Mouse (Mus musculus): ENCODE measurements at regions not wholly inside any gene's neighbourhood (a gene's known extent, or its start where the extent isn't known, plus 50 kb on each side); places are given as distances from the start of the nearest gene placed in this dataset.

- Histone ChIP-seq H3K9me3 (ENCODE audit: control insufficient read depth, insufficient read depth, low read depth, low read length) (no peaks in the 10 kb centered on the region), H3K9ac (ENCODE audit: insufficient read depth, low read depth, low read length, poor library complexity, severe bottlenecking) (no peak overlapping the region), H3K36me3 (ENCODE audit: control insufficient read depth, insufficient read depth, low read length, poor library complexity, severe bottlenecking) (no peaks in the 10 kb centered on the region), H3K4me3 (ENCODE audit: insufficient read depth in 1 of 2, low read depth in 1 of 2, low read length in 2 of 2, poor library complexity in 1 of 2, severe bottlenecking in 1 of 2) (no peak overlapping the region), H3K4me1 (ENCODE audit: control insufficient read depth in 2 of 2, insufficient read depth in 2 of 2, low read length in 2 of 2, poor library complexity in 1 of 2) (no peaks in the 10 kb centered on the region), H3K27ac (ENCODE audit: insufficient read depth, low read depth, low read length, poor library complexity, severe bottlenecking) (no peak overlapping the region)
- in situ Hi-C loops (cut with MboI; ENCODE audit: low sequenced_read_pairs in 2 of 2, unreplicated experiment in 2 of 2): no loop called here
- no peak for DNase-seq (ENCODE audit: low read depth, low spot score)
- TF ChIP-seq ZNF384 (IDR thresholded peaks at IDR 0.05; ENCODE audit: low read depth, low read length) (no peak), MAFK (IDR thresholded peaks at IDR 0.05; ENCODE audit: insufficient read depth, low read depth, low read length) (no peak), ZC3H11A (IDR thresholded peaks at IDR 0.05; ENCODE audit: borderline replicate concordance, low read depth, low read length) (no peak), CHD2 (IDR thresholded peaks at IDR 0.05; ENCODE audit: low read depth, low read length) (no peak), HCFC1 (IDR thresholded peaks at IDR 0.05; ENCODE audit: borderline replicate concordance, insufficient read depth, low read length) (no peak)
Measured at GRCm38 (mm10) chr5:102244706-102245105, 175.0 kb upstream of the Wdfy3 start.

- no peak for DNase-seq (ENCODE audit: low read depth, low spot score)
- H3K9me3 ChIP-seq (ENCODE audit: control insufficient read depth, insufficient read depth, low read depth, low read length): no peaks in the 10 kb centered on the region
- TF ChIP-seq CHD2 (IDR thresholded peaks at IDR 0.05; ENCODE audit: low read depth, low read length): no peak
- no peak for TF ChIP-seq ZNF384 (IDR thresholded peaks at IDR 0.05; ENCODE audit: low read depth, low read length)
- TF ChIP-seq HCFC1 (IDR thresholded peaks at IDR 0.05; ENCODE audit: borderline replicate concordance, insufficient read depth, low read length): no peak
- no peak for TF ChIP-seq ZC3H11A (IDR thresholded peaks at IDR 0.05; ENCODE audit: borderline replicate concordance, low read depth, low read length)
- no peak for TF ChIP-seq MAFK (IDR thresholded peaks at IDR 0.05; ENCODE audit: insufficient read depth, low read depth, low read length)
Measured at GRCm38 (mm10) chr5:102248747-102249146, 179.0 kb upstream of the Wdfy3 start.

GRCm38 (mm10) chr5:102251076-102251475 is 181.4 kb upstream of the Wdfy3 start:
- TF ChIP-seq ZC3H11A (IDR thresholded peaks at IDR 0.05; ENCODE audit: borderline replicate concordance, low read depth, low read length) (no peak), HCFC1 (IDR thresholded peaks at IDR 0.05; ENCODE audit: borderline replicate concordance, insufficient read depth, low read length) (no peak), MAFK (IDR thresholded peaks at IDR 0.05; ENCODE audit: insufficient read depth, low read depth, low read length) (no peak), CHD2 (IDR thresholded peaks at IDR 0.05; ENCODE audit: low read depth, low read length) (no peak), ZNF384 (IDR thresholded peaks at IDR 0.05; ENCODE audit: low read depth, low read length) (no peak)
- in situ Hi-C loops (cut with MboI; ENCODE audit: low sequenced_read_pairs in 2 of 2, unreplicated experiment in 2 of 2): no loop called here

More at GRCm38 (mm10) chr5:102248747-102249146, 179.0 kb upstream of the Wdfy3 start:
- Histone ChIP-seq H3K4me3 (ENCODE audit: insufficient read depth in 1 of 2, low read depth in 1 of 2, low read length in 2 of 2, poor library complexity in 1 of 2, severe bottlenecking in 1 of 2) (no peak overlapping the region), H3K36me3 (ENCODE audit: control insufficient read depth, insufficient read depth, low read length, poor library complexity, severe bottlenecking) (no peaks in the 10 kb centered on the region), H3K4me1 (ENCODE audit: control insufficient read depth in 2 of 2, insufficient read depth in 2 of 2, low read length in 2 of 2, poor library complexity in 1 of 2) (no peaks in the 10 kb centered on the region), H3K9ac (ENCODE audit: insufficient read depth, low read depth, low read length, poor library complexity, severe bottlenecking) (no peak overlapping the region), H3K27ac (ENCODE audit: insufficient read depth, low read depth, low read length, poor library complexity, severe bottlenecking) (no peak overlapping the region)
- in situ Hi-C loops (cut with MboI; ENCODE audit: low sequenced_read_pairs in 2 of 2, unreplicated experiment in 2 of 2): no loop called here

GRCm38 (mm10) chr5:102253786-102254185 is 184.1 kb upstream of the Wdfy3 start:
- H3K9me3 ChIP-seq (ENCODE audit: control insufficient read depth, insufficient read depth, low read depth, low read length): no peaks in the 10 kb centered on the region
- H3K27ac ChIP-seq (ENCODE audit: insufficient read depth, low read depth, low read length, poor library complexity, severe bottlenecking): no peak overlapping the region
- no peak for DNase-seq (ENCODE audit: low read depth, low spot score)
- H3K4me1 ChIP-seq (ENCODE audit: control insufficient read depth in 2 of 2, insufficient read depth in 2 of 2, low read length in 2 of 2, poor library complexity in 1 of 2): no peaks in the 10 kb centered on the region
- H3K36me3 ChIP-seq (ENCODE audit: control insufficient read depth, insufficient read depth, low read length, poor library complexity, severe bottlenecking): no peaks in the 10 kb centered on the region
- no peak overlapping the region for H3K4me3 ChIP-seq (ENCODE audit: insufficient read depth in 1 of 2, low read depth in 1 of 2, low read length in 2 of 2, poor library complexity in 1 of 2, severe bottlenecking in 1 of 2)
- no peak overlapping the region for H3K9ac ChIP-seq (ENCODE audit: insufficient read depth, low read depth, low read length, poor library complexity, severe bottlenecking)
- in situ Hi-C loops (cut with MboI; ENCODE audit: low sequenced_read_pairs in 2 of 2, unreplicated experiment in 2 of 2): no loop called here
- TF ChIP-seq ZNF384 (IDR thresholded peaks at IDR 0.05; ENCODE audit: low read depth, low read length): no peak
- TF ChIP-seq MAFK (IDR thresholded peaks at IDR 0.05; ENCODE audit: insufficient read depth, low read depth, low read length): no peak
- TF ChIP-seq CHD2 (IDR thresholded peaks at IDR 0.05; ENCODE audit: low read depth, low read length): no peak
- no peak for TF ChIP-seq HCFC1 (IDR thresholded peaks at IDR 0.05; ENCODE audit: borderline replicate concordance, insufficient read depth, low read length)
- TF ChIP-seq ZC3H11A (IDR thresholded peaks at IDR 0.05; ENCODE audit: borderline replicate concordance, low read depth, low read length): no peak

More at GRCm38 (mm10) chr5:102251076-102251475, 181.4 kb upstream of the Wdfy3 start:
- Histone ChIP-seq H3K4me1 (ENCODE audit: control insufficient read depth in 2 of 2, insufficient read depth in 2 of 2, low read length in 2 of 2, poor library complexity in 1 of 2) (no peaks in the 10 kb centered on the region), H3K4me3 (ENCODE audit: insufficient read depth in 1 of 2, low read depth in 1 of 2, low read length in 2 of 2, poor library complexity in 1 of 2, severe bottlenecking in 1 of 2) (no peak overlapping the region), H3K9ac (ENCODE audit: insufficient read depth, low read depth, low read length, poor library complexity, severe bottlenecking) (no peak overlapping the region), H3K27ac (ENCODE audit: insufficient read depth, low read depth, low read length, poor library complexity, severe bottlenecking) (no peak overlapping the region), H3K36me3 (ENCODE audit: control insufficient read depth, insufficient read depth, low read length, poor library complexity, severe bottlenecking) (no peaks in the 10 kb centered on the region), H3K9me3 (ENCODE audit: control insufficient read depth, insufficient read depth, low read depth, low read length) (no peaks in the 10 kb centered on the region)
- DNase-seq (ENCODE audit: low read depth, low spot score): no peak

- Histone ChIP-seq H3K9me3 (ENCODE audit: control insufficient read depth, insufficient read depth, low read depth, low read length) (no peaks in the 10 kb centered on the region), H3K27ac (ENCODE audit: insufficient read depth, low read depth, low read length, poor library complexity, severe bottlenecking) (no peak overlapping the region), H3K36me3 (ENCODE audit: control insufficient read depth, insufficient read depth, low read length, poor library complexity, severe bottlenecking) (no peaks in the 10 kb centered on the region), H3K9ac (ENCODE audit: insufficient read depth, low read depth, low read length, poor library complexity, severe bottlenecking) (no peak overlapping the region), H3K4me3 (ENCODE audit: insufficient read depth in 1 of 2, low read depth in 1 of 2, low read length in 2 of 2, poor library complexity in 1 of 2, severe bottlenecking in 1 of 2) (no peak overlapping the region), H3K4me1 (ENCODE audit: control insufficient read depth in 2 of 2, insufficient read depth in 2 of 2, low read length in 2 of 2, poor library complexity in 1 of 2) (no peaks in the 10 kb centered on the region)
- no peak for TF ChIP-seq ZC3H11A (IDR thresholded peaks at IDR 0.05; ENCODE audit: borderline replicate concordance, low read depth, low read length)
- no peak for TF ChIP-seq CHD2 (IDR thresholded peaks at IDR 0.05; ENCODE audit: low read depth, low read length)
- no peak for TF ChIP-seq HCFC1 (IDR thresholded peaks at IDR 0.05; ENCODE audit: borderline replicate concordance, insufficient read depth, low read length)
- no peak for TF ChIP-seq ZNF384 (IDR thresholded peaks at IDR 0.05; ENCODE audit: low read depth, low read length)
- no peak for TF ChIP-seq MAFK (IDR thresholded peaks at IDR 0.05; ENCODE audit: insufficient read depth, low read depth, low read length)
- DNase-seq (ENCODE audit: low read depth, low spot score): no peak
- in situ Hi-C loops (cut with MboI; ENCODE audit: low sequenced_read_pairs in 2 of 2, unreplicated experiment in 2 of 2): no loop called here
Measured at GRCm38 (mm10) chr5:102257104-102257503, 187.4 kb upstream of the Wdfy3 start.
